Mouse (Mus musculus): ENCODE results near the gene Lamc1. TPM values are rescaled to one million over a fixed set of nuclear protein-coding genes. Genes with fewer than 3 reads are reported as not detected.

The Lamc1 gene
- polyA plus RNA-seq, 1 experiment from 2014 or later = 193 TPM

- Histone ChIP-seq H3K27ac (ENCODE audit: low read depth) (no peak overlapping the region), H3K36me3 (ENCODE audit: insufficient read depth) (no peaks in the 10 kb centered on the region), H3K9ac (no peak overlapping the region), H3K27me3 (ENCODE audit: insufficient read depth, low read length) (no peaks in the 10 kb centered on the region), H3K4me1 (ENCODE audit: insufficient read depth) (peaks cover 5% of the 10 kb centered on the region; the same call in 1 of the 2 replicates), H3K4me2 (no peak overlapping the region), H3K9me3 (ENCODE audit: low read depth, low read length) (no peaks in the 10 kb centered on the region), H3K4me3 (ENCODE audit: low read depth, low read length) (no peak overlapping the region)
- DNase-seq = no peak
- ATAC-seq (ENCODE audit: insufficient read depth) = no peak
- WGBS = 59% methylated on average over 6 of the region's 6 CpGs
- TF ChIP-seq CTCF (IDR thresholded peaks at IDR 0.05; ENCODE audit: low read depth) = no peak
Measured at GRCm38 (mm10) chr1:153296035-153296434, 36.6 kb downstream of the Lamc1 start.

- H3K27ac ChIP-seq (ENCODE audit: low read depth) = no peak overlapping the region
- no peak overlapping the region for H3K4me2 ChIP-seq
- H3K4me1 ChIP-seq (ENCODE audit: insufficient read depth) = peaks cover 5% of the 10 kb centered on the region; the same call in 1 of the 2 replicates
- WGBS = 44% methylated on average over 5 of the region's 5 CpGs
- H3K4me3 ChIP-seq (ENCODE audit: low read depth, low read length) = no peak overlapping the region
- DNase-seq = no peak
- H3K36me3 ChIP-seq (ENCODE audit: insufficient read depth) = no peaks in the 10 kb centered on the region
- no peaks in the 10 kb centered on the region for H3K9me3 ChIP-seq (ENCODE audit: low read depth, low read length)
- H3K9ac ChIP-seq = no peak overlapping the region
- no peak for ATAC-seq (ENCODE audit: insufficient read depth)
- no peaks in the 10 kb centered on the region for H3K27me3 ChIP-seq (ENCODE audit: insufficient read depth, low read length)
- no peak for TF ChIP-seq CTCF (IDR thresholded peaks at IDR 0.05; ENCODE audit: low read depth)
Measured at GRCm38 (mm10) chr1:153292892-153293291, 39.7 kb downstream of the Lamc1 start.

DNA sequence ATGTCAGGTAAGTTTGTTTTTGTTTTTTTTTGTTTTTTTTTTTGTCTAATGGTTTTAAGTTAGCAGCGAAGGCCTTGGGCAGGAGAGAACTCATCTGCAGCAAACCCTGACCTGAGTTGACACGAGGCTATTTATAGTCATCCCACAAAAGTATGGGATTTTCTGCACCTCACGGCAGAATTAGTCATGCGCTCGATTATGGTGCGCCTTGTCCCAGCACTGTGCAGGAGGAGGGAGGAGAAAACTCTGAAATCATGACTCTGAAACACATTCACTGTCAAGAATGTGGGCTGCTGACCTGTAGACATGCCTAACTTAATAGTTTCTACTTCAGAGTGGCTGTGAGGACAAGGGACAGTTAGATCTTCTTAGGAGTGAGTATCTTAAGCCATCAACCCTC is 40.4 kb downstream of the Lamc1 start:
- no peak for TF ChIP-seq CTCF (IDR thresholded peaks at IDR 0.05; ENCODE audit: low read depth)
- H3K9ac ChIP-seq = no peak overlapping the region
- H3K4me1 ChIP-seq (ENCODE audit: insufficient read depth) = peaks cover 5% of the 10 kb centered on the region; the same call in 1 of the 2 replicates
- DNase-seq (no peak), ATAC-seq (ENCODE audit: insufficient read depth) (no peak)
- H3K27ac ChIP-seq (ENCODE audit: low read depth) = no peak overlapping the region
- H3K4me2 ChIP-seq = no peak overlapping the region
- H3K27me3 ChIP-seq (ENCODE audit: insufficient read depth, low read length) = no peaks in the 10 kb centered on the region
- H3K9me3 ChIP-seq (ENCODE audit: low read depth, low read length) = no peaks in the 10 kb centered on the region
- WGBS = 48% methylated on average over 6 of the region's 6 CpGs
- H3K4me3 ChIP-seq (ENCODE audit: low read depth, low read length) = no peak overlapping the region
- H3K36me3 ChIP-seq (ENCODE audit: insufficient read depth) = no peaks in the 10 kb centered on the region

GRCm38 (mm10) chr1:153291416-153291815 is 41.2 kb downstream of the Lamc1 start:
- ATAC-seq (ENCODE audit: insufficient read depth) = no peak
- Histone ChIP-seq H3K9ac (no peak overlapping the region), H3K27ac (ENCODE audit: low read depth) (no peak overlapping the region), H3K36me3 (ENCODE audit: insufficient read depth) (no peaks in the 10 kb centered on the region), H3K27me3 (ENCODE audit: insufficient read depth, low read length) (no peaks in the 10 kb centered on the region), H3K4me2 (no peak overlapping the region), H3K9me3 (ENCODE audit: low read depth, low read length) (no peaks in the 10 kb centered on the region), H3K4me3 (ENCODE audit: low read depth, low read length) (no peak overlapping the region), H3K4me1 (ENCODE audit: insufficient read depth) (peaks cover 5% of the 10 kb centered on the region; the same call in 1 of the 2 replicates)
- no peak for TF ChIP-seq CTCF (IDR thresholded peaks at IDR 0.05; ENCODE audit: low read depth)
- DNase-seq = no peak
- 45% methylated on average over 4 of the region's 4 CpGs for WGBS

- WGBS = 63% methylated on average over 4 of the region's 4 CpGs
- no peaks in the 10 kb centered on the region for H3K27me3 ChIP-seq (ENCODE audit: insufficient read depth, low read length)
- H3K4me1 ChIP-seq (ENCODE audit: insufficient read depth) = peaks cover 3% of the 10 kb centered on the region; the same call in 1 of the 2 replicates
- H3K9me3 ChIP-seq (ENCODE audit: low read depth, low read length) = no peaks in the 10 kb centered on the region
- TF ChIP-seq CTCF (IDR thresholded peaks at IDR 0.05; ENCODE audit: low read depth) = no peak
- no peaks in the 10 kb centered on the region for H3K36me3 ChIP-seq (ENCODE audit: insufficient read depth)
- no peak for DNase-seq
- no peak overlapping the region; the same call in 1 of the 2 replicates for H3K27ac ChIP-seq (ENCODE audit: low read depth)
- no peak for ATAC-seq (ENCODE audit: insufficient read depth)
- no peak overlapping the region for H3K4me3 ChIP-seq (ENCODE audit: low read depth, low read length)
- no peak overlapping the region for H3K4me2 ChIP-seq
- no peak overlapping the region for H3K9ac ChIP-seq
Measured at GRCm38 (mm10) chr1:153288010-153288409, 44.6 kb downstream of the Lamc1 start.

- no peak overlapping the region for H3K4me3 ChIP-seq (ENCODE audit: low read depth, low read length)
- peak; percentile 38; the same call in 1 of the 2 replicates for ATAC-seq (ENCODE audit: insufficient read depth)
- H3K4me1 ChIP-seq (ENCODE audit: insufficient read depth) = no peaks in the 10 kb centered on the region
- no peak overlapping the region; the same call in 1 of the 2 replicates for H3K27ac ChIP-seq (ENCODE audit: low read depth)
- H3K27me3 ChIP-seq (ENCODE audit: insufficient read depth, low read length) = no peaks in the 10 kb centered on the region
- no peak overlapping the region for H3K4me2 ChIP-seq
- no peak overlapping the region for H3K9ac ChIP-seq
- no peak for DNase-seq
- no peaks in the 10 kb centered on the region for H3K9me3 ChIP-seq (ENCODE audit: low read depth, low read length)
- no peaks in the 10 kb centered on the region for H3K36me3 ChIP-seq (ENCODE audit: insufficient read depth)
- no peak for TF ChIP-seq CTCF (IDR thresholded peaks at IDR 0.05; ENCODE audit: low read depth)
- 53% methylated on average over 5 of the region's 5 CpGs for WGBS
Measured at GRCm38 (mm10) chr1:153287443-153287842, 45.1 kb downstream of the Lamc1 start.

- no peak overlapping the region for H3K27ac ChIP-seq (ENCODE audit: low read depth)
Measured at GRCm38 (mm10) chr1:153286216-153286615, 46.4 kb downstream of the Lamc1 start.

More at GRCm38 (mm10) chr1:153286216-153286615, 46.4 kb downstream of the Lamc1 start:
- Histone ChIP-seq H3K36me3 (ENCODE audit: insufficient read depth) (no peaks in the 10 kb centered on the region), H3K4me2 (peak overlapping the region; percentile 12; the same call in 1 of the 2 replicates), H3K27me3 (ENCODE audit: insufficient read depth, low read length) (no peaks in the 10 kb centered on the region), H3K4me1 (ENCODE audit: insufficient read depth) (peaks cover 4% of the 10 kb centered on the region; the same call in 1 of the 2 replicates), H3K9me3 (ENCODE audit: low read depth, low read length) (no peaks in the 10 kb centered on the region), H3K9ac (no peak overlapping the region), H3K4me3 (ENCODE audit: low read depth, low read length) (no peak overlapping the region)
- TF ChIP-seq CTCF (IDR thresholded peaks at IDR 0.05; ENCODE audit: low read depth) = no peak
- ATAC-seq (ENCODE audit: insufficient read depth) (peak; percentile 56; the same call in 1 of the 2 replicates), DNase-seq (no peak)
- WGBS = 71% methylated on average over 9 of the region's 9 CpGs
